Mouse (Mus musculus) cerebellum, adult 2 months (tissue): ENCODE data around the gene Meis2.

Experiments
- CTCF ChIP-seq: fragments of 200-500 bp; IDR thresholded peaks from 2 replicates; pipeline ENCODE4 v1.5.1; 2011; ENCODE audit warnings: low read depth, mild to moderate bottlenecking, control low read depth, low read length, moderate library complexity, borderline replicate concordance; ENCODE audit not compliant: insufficient read depth
- POLR2A ChIP-seq: fragments of 200-500 bp; IDR thresholded peaks from 2 replicates; pipeline ENCODE4 v1.6.1; 2011; ENCODE audit warnings: low read length, control low read depth, borderline replicate concordance; ENCODE audit not compliant: insufficient read depth

DNA sequence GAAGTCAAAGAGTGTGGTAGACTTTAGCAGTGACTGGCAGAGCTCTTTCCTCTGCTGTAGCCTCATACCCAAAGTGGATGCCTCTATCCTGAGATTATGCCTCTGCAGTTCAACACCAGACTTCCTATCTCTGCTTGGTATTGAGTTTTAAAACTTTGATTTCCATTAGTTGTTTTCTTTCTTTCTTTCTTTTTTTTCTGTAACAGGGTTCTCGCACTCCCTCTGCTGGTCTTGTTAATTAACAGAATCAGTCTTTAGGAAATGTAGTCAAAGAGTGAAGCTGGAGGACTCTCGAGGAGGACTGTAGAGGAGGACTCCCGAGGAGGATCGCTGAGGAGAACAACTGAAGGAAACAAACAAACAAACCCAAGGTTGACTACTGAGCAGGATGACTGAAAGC lies 40.6 kb upstream of the Meis2 start:
- TF ChIP-seq CTCF, result no peak
- TF ChIP-seq POLR2A, result no peak
